Mouse (Mus musculus): ENCODE data around the gene Nckipsd.

Gene Nckipsd

DNA sequence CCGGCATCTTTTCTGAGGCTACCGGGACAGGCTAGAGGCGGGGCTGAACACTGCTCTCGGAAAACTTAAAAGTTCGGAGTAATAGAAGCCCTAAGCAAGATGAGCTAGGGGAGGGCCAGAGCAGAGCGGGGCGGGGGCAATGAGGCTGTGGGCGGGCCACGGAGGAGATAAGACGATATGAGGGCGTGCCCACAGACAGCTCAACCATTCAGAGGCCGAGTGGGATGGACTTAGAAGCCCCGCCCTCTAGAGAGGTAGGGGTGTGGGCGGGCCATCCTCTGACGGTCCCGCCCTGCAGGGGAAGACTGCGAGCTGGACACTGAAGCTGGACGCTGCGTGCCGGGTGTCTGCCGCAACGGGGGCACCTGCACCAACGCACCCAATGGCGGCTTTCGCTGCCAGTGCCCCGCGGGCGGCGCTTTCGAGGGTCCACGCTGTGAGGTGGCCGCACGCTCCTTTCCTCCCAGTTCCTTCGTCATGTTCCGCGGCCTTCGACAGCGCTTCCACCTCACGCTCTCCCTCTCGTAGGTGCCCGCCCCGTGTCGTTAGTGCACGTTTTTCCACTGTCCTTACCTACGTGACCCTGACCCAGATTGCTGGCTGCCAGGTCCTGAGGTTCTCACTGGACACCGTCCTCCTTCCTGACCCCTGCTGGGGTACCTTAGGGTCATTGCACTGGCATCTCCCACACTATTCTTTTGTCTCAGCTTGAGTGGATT lies 24.4 kb downstream of the Nckipsd start:
- in situ Hi-C loops (cut with MboI, MseI): loop anchor here in 1 of 2 experiments (25.0 kb wide), 1 partner anchor 780 kb away; no protein-coding TSS in a partner anchor

DNA sequence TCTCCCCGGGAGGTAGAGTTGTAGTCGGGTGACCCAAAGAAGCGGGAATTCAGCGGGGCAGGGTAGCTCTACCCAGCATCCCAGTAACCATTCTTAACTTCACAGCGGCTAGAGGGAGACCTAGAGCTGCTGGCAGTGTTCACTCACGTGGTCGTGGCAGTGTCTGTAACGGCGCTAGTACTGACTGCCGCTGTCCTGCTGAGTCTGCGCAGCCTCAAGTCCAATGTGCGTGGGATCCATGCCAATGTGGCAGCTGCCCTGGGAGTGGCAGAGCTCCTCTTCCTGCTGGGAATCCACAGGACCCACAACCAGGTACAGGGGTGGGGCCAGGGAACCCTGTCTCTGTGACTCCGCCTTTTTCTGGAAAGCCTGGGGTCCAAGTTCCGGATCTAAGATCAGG lies 34.8 kb downstream of the Nckipsd start:
- in situ Hi-C loops (cut with MboI, MseI): loop anchor here in 1 of 2 experiments (25.0 kb wide), 1 partner anchor 769 kb away; no protein-coding TSS in a partner anchor

DNA sequence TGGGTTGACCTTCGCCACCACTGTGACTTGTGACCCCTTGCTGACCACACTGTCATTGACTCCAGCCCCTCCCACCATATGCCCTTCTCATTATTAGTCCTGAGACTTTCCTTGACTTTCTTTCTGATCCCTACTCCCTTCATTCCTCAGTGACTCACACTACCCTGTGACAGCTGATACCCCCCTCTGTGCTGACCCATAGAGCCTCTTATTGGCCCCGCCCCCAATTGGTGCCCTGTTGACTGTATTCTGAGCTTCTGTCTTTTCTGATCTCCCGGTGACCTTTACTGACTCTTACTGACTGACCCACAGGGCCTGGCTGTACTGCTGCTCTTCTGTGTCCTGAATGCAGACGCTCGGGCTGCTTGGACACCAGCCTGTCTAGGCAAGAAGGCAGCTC lies 37.2 kb downstream of the Nckipsd start:
- in situ Hi-C loops (cut with MboI, MseI): loop anchor here in 1 of 2 experiments (5.0 to 25.0 kb wide), 2 partner anchors 88 to 767 kb away; no protein-coding TSS in a partner anchor

DNA sequence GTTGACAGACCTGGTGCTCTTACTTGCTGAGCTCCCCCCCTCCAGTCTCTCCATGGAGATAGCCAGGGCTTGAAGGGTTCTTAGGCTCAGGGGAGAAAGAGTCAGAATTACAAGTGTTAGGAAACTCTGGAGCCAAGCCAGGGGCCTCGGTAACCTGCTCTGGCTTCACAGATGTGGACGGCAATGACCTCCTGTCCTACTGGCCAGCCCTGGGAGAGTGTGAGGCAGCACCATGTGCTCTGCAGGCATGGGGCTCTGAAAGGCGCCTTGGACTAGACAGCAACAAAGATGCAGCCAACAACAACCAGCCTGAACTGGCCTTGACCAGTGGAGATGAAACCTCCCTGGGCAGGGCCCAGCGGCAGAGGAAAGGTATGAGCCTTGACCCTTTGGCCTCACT lies 39.2 kb downstream of the Nckipsd start:
- in situ Hi-C loops (cut with MboI, MseI): loop anchor here in 1 of 2 experiments (5.0 to 25.0 kb wide), 2 partner anchors 90 to 765 kb away; no protein-coding TSS in a partner anchor

DNA sequence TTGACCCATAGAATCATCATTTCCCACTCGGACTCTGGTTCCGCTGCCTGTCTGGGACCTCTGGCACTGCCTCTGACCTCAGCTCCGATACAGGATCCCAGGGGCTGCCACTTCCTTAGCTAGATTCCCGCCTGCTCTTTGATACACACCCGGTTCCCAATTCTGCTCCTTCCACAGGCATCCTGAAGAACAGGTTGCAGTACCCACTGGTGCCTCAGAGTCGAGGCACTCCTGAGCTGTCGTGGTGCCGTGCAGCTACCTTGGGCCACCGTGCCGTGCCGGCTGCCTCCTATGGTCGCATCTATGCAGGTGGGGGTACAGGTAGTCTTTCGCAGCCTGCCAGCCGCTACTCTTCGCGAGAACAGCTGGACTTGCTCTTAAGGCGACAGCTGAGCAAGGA lies 40.3 kb downstream of the Nckipsd start:
- in situ Hi-C loops (cut with MboI, MseI): loop anchor here in 1 of 2 experiments (5.0 to 25.0 kb wide), 2 partner anchors 91 to 764 kb away; no protein-coding TSS in a partner anchor

GRCm38 (mm10) chr9:108852976-108853375 lies 44.8 kb downstream of the Nckipsd start, which contains the start of gene Slc26a6:
Gene Slc26a6, plus strand, starts transcription at chr9:108853283.
- in situ Hi-C loops (cut with MboI, MseI): loop anchor here in 1 of 2 experiments (10.0 kb wide), 1 partner anchor 232 kb away; the partner anchor contains the start of genes Ccdc51 and Tma7

DNA sequence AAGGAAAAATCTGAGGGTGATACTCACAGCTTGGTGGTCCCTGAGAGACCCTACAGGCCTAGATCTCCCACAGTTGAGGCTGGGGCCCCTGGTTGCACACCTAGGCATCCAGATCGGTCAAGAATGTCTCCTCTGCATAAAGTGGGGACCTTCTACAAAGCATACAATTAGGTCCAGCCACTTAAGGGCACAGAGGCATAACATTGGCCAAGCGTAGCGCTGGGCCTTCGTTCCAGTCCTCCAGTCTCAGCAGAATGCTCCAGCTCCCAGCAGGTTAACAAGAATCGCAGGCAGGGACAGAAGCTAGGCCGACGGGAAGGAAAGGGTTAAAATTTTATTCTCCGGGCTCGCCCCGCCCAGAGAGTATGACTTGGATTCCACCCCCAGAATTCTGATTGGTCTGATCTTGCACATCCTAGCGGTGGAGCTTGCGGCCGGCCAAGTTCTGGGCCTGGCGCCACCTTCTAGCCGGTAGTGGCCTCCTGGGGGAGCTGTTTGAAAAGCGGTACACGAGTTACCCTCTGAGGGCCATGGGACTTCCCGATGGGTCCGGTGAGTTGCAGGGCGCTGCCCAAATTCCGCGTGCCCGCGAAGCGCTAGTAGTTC lies 45.6 kb downstream of the Nckipsd start:
- in situ Hi-C loops (cut with MboI, MseI): loop anchor here in 1 of 2 experiments (10.0 kb wide), 1 partner anchor 231 kb away; the partner anchor contains the start of genes Ccdc51 and Tma7

DNA sequence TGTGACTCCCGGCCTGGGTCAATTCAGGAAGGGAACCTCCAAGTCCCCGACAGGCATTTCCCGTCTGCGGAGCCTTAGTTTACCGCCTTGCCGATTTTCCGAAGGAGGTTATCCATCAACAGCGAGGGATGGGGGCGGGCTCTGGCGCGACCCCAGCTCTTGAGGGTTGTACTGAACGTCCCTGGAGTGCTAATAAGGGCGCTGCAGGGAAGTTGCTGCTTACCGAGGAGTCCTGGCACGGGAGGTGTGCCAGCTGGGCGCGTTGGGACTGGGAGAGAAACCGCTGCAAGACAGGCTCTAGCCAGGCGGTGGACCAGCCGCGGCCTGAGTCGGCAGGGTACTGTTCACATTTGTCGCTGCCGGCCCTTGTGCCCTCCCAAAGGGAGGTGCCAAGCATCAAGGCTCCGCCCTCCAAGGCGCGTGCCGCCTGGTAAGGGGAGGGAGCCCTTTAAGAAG lies 46.1 kb downstream of the Nckipsd start:
- in situ Hi-C loops (cut with MboI, MseI): loop anchor here in 1 of 2 experiments (10.0 kb wide), 1 partner anchor 231 kb away; the partner anchor contains the start of genes Ccdc51 and Tma7

GRCm38 (mm10) chr9:108855335-108855734 lies 47.2 kb downstream of the Nckipsd start:
- in situ Hi-C loops (cut with MboI, MseI): loop anchor here (5.0 to 10.0 kb wide), 2 partner anchors 62 to 229 kb away; partner anchors contain the start of genes Ccdc51 (in 1 of the 2) and Tma7 (in 1 of the 2)

- in situ Hi-C loops (cut with MboI, MseI): loop anchor here (5.0 to 10.0 kb wide), 2 partner anchors 58 to 226 kb away; partner anchors contain the start of genes Ccdc51 (in 1 of the 2) and Tma7 (in 1 of the 2)
These were observed 50.8 kb downstream of the Nckipsd start for GRCm38 (mm10) chr9:108858792-108859527.
